Mouse (Mus musculus) cortical plate, adult 2 months (tissue): Measurements from ENCODE around the gene Adk.

Experiments used
- CTCF ChIP-seq: fragments of 200-500 bp; IDR thresholded peaks from 2 replicates; pipeline ENCODE4 v1.5.1; 2011; ENCODE audit warnings: mild to moderate bottlenecking, control low read depth, low read length; ENCODE audit not compliant: insufficient read depth; ENCODE audit errors: extremely low read depth
- POLR2A ChIP-seq: fragments of 200-500 bp; IDR thresholded peaks from 2 replicates; pipeline ENCODE4 v1.6.1; 2011; ENCODE audit warnings: mild to moderate bottlenecking, low read length, control low read depth; ENCODE audit not compliant: insufficient read depth; ENCODE audit errors: extremely low read depth

- TF ChIP-seq CTCF (no peak), POLR2A (no peak)
These were observed 437.8 kb downstream of the Adk start for GRCm38 (mm10) chr14:21490141-21490540.
